Mouse (Mus musculus): ENCODE data around the gene Macf1.
"Not testable (repeated sequence)": the region's sequence is repeated elsewhere in the genome, so short reads cannot be mapped to it uniquely, and the experiment has no call there.

Gene Macf1

DNA sequence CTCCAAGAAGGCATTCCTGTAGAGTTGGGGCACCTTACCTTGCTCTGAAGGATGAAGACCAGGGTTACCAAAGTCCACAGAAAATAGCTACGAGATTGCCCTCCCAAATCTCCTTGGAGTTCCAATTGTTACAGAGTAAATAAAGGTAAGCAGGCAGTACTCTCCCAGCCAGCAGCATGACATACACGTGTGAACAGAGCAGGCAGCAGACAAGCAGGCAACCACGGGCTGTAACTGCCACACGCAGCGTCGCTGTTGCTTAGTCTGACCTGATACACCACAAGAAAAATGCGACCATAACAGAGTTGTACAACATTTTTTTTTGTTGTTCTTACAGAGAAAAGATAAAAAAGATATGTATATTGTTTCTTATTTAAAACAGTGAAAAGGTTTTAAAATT, 325.5 kb downstream of the Macf1 start:
- DNase-seq (ENCODE audit: low spot score in 2 of 2): no peak

DNA sequence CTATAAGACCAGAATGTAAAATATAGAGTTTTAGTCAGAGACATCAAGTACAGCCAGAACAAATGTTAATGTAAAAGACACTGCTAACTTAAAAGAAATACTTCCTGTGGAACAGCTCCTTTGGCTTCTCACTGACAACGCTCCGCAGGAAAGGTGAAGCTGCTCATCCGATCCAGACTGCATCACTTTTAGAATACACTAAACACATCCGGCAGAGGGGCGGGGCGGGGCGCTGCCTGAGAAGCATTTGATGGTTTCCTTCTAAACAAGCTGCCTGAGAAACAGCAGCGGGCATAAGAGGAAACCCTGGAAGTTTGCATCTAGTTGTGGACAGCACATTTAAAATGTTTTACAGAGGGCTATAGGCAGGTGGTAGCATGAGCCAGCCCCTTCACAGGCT, 328.2 kb downstream of the Macf1 start:
- no peak for DNase-seq (ENCODE audit: low spot score in 2 of 2)

DNA sequence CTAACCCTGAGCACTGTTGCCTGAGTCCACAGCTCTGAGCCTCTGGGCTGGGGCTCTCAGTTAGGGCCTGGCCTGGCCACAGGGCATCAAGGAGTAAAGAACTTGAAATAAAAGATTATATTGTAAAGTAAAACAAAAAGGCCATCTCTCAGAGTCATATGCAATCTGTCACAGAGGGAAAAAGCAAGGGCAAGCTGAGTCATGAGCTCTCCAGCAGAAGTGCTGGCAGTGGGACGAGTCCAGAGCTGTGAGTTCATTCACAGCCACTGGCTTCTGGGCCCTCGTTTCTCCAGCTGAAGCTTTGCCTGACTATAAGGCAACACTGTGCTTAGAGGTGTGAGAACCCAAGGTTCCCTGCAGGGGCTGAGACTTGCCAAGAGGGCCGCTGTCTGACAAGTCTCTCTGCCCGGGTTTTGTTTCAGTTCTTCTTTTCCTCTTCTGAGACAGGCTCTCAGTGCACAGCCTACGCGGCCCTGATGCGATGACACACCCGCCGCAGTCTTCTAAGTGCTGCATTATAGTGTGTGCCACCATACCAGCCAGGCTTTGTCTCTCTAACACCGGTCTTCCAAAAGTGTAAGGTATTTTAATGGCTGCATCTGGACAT, 330.8 kb downstream of the Macf1 start:
- DNase-seq (ENCODE audit: low spot score in 2 of 2): no peak

DNA sequence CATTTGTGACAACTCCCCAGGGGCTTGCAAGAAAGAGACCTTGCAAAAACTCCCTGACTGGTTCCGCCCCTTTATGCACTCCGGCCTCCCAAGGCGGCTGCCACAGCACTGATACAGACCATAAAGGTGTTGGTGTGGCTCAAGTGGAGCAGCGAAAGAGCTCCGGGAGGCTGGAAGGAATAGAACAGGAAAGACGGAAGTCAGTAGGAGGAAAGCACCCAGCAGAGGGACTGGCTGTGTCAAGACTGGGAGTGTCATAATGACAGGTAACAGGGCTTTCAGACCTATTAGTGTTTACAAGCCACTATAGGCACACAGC, 340.7 kb downstream of the Macf1 start:
- peak in 1 of 2 experiments; percentile 7 for DNase-seq (ENCODE audit: low spot score in 2 of 2)

DNA sequence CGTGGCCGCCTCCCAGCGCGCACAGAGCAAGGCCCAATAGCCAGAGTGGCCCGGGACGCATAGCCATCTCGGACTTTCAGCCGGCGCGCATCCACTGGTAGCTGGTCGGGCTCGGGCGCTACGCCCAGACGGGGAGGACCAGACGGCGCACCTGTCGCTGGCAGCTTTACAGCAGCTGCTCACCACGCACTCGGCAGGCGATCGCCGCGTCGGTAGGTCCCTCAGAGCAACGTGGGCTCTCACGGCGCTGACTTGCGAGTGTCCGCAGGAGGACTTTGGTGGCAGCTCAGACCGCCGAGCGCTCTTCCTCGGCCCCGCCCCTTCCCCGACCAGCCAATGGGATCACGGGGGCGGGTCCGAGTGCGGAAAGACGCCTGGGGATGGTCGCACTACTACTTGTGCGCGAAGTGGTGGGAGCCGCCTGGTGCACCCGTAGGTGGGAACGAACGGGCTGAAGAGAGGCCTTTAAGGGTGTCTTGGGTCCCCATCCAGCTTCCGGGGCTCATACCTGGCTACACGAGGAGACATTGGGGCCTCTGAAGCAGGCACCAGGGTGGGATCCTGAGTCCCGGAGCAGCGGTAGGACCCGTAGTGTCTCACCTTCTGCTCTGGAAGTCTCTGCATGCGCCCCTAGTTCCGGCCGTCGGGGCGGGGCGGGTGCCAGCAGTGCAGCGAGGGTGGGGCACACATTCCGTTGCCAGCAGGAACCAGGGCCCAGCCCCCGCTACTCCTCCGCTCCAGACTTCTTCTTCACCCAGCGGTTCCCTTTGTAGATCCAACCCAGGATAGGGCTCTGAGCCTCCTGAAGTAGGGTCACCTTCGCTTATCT, 341.3 kb downstream of the Macf1 start, which contains the start of gene Bmp8a:
TSS of gene Bmp8a (minus strand) at position 611 of the 829 bp plus-strand sequence.
- DNase-seq (ENCODE audit: low spot score in 2 of 2): peak; percentile 47 to 56

DNA sequence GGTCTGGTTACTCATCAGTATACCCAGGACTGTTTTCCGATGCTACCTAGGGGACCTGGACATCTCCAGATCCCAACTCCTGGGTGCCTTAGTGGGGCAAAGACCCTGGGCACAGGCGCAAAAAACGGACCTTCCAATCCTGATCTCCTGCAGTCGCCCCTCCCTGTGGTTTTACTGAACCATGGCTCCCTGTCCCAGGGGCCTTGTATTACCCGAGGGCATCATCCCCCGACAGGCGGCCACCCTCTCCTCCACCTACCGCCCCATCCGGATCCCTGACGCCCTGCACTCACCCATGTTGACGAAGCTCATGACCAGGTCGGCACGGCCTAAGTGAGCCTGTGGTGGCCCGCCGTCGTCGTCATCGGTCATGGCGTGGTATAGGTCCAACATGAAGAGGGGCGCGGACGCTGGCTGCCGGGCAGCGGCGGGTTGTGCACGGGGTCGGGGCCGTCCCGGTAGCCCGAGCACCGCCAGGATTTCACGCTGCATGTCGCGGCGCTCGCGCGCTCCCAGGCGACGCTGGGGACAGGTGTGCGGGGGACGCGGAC, 342.0 kb downstream of the Macf1 start:
- DNase-seq (ENCODE audit: low spot score in 2 of 2): no peak

DNA sequence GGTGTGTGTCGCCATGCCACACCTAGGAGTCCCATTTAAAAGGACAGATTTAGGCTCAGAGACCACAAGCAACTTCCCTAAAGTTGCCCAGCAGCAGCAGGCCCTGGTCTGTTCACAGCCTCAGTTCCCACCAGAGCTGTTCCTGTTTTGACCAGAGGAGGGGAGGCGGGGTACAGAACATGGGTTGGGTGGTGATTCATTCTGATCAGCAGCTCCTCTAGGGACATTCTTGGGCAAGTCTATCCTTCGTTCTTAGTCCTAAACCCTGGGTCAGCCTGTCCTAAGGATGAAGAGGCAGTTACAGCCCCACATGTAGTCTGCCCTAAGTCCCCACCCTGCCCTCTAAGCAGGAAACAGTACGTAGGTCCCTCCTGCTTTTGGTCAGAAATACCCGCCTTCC, 343.9 kb downstream of the Macf1 start:
- DNase-seq (ENCODE audit: low spot score in 2 of 2): no peak

DNA sequence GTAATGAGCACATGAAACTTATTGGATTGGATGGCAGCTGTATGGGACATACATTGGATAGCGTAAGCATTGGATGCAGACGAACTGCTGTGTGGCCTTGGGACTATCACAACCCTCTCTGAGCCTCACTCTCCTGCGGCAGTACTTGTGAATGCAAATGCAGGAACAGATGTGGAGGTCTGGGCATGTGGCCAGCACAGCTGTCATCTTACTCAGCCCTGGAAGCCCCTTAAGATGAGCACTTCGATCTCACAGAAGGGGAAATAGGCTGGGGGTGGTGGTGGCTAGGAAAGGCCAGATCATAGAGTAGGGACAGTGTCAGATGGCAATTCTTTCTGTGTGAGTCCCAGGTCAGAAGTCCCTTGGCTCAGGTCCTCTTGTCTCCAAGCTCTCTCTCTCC, 346.5 kb downstream of the Macf1 start:
- DNase-seq (ENCODE audit: low spot score in 2 of 2): no peak

DNA sequence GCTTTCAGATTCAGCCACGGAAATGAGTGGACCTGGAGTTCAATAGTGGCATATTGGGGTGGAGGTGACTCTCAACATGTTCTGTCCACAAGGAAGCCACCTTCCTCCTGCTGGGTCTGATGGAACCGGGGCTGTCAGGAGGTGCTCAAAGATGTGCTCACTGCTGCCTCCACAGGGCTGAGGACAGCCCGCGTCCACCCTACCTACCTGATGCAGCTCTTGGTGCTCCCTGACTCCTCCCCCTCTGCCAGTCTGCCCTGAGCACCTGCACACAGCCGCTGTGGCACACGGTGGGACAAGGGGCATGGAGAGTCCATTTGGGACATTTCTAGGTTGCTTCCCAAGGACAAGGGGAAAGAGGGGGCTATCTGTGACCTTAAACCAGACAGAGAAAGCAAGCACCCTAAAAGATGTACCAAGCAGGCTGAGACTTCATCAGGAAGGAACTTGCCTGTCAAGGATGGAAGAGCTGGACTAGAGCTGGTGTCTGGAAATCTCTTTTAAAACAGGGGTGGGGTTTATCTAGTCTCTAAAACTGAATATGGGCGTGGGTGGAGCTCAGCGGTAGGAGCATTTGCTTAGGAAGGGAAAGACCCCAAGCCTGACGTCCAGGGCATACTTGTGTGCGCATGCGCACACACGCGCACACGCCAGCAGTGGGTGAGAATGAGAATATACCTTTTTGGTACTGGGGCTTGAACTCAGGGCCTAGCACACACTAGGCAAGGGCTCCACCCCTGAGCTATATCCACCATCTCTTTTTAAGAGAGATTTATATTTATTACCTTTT, 348.2 kb downstream of the Macf1 start:
- DNase-seq (ENCODE audit: low spot score in 2 of 2): no peak

DNA sequence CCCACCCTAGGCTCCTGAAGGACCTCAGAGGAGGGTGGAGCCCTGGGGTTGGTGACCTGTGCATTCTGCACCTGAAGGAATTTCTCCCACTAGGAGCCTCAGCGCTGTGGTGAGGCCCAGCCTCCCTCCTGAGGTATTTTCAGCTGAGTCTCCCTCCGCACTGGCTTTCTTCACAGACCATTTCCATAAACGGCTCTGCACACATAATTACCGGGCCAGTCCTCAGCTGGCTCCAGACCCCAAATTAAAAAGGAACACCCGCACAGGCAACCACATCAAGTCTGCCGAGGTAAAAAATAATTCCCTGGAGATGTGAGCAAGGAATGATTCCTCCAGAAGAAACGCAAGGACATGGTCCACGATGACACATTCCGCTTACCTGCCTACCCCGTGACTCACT, 348.9 kb downstream of the Macf1 start:
- not testable (repeated sequence) for DNase-seq (ENCODE audit: low spot score in 2 of 2)

DNA sequence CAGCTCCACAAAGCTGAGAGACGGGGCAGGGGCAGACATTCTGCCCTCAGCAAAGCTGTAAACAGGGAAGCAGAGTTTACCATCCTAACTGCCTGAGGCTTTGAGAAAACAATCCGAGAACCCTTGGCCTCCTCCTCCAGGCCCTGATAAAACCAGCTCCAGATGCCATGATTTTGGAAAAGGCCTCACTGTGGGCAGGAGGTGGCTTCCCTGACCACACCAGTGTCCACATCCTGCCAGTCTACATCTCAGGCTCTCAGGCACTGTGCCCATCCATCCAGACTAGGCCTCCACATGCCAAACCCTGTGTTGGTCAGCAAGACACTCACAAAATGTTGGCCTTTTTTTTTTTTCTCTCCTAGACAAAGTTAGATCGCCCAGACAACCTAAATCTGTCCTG, 350.0 kb downstream of the Macf1 start:
- DNase-seq (ENCODE audit: low spot score in 2 of 2): no peak

DNA sequence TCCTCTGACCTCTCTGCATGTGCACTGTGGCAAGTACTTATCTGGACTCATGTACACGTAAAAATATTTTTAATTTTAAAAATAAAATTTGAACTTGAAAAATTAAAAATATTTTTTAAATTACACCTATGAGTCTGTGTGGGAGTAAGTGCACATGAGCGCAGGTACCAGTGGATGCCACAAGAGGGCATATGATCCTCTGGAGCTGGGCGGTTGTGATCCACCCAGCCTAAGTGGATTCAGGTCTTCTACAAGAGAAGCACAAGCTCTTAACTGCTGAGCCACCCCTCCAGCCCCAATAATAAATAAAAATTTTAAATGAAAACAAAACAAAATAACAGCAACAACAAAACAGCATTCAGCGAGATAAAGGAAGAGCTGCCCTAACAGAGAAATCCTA, 351.0 kb downstream of the Macf1 start:
- no peak for DNase-seq (ENCODE audit: low spot score in 2 of 2)

DNA sequence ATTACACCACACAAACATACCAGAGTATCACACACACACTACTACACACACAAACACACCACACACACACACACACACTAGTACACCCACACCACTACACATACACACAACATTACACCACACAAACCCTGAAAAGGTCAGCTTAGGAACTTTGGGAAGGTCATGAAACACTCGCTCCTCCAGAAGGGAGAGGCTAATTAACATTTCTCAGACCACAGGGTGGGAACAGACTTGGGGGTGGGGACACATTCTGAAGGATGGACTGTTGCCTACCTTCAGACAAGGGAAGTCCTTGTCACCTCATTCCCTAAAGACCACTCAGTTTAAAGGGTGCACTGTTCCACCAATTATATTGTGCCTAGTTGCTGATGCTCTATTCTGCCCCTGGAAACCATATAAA, 352.2 kb downstream of the Macf1 start:
- DNase-seq (ENCODE audit: low spot score in 2 of 2): not testable (repeated sequence)

DNA sequence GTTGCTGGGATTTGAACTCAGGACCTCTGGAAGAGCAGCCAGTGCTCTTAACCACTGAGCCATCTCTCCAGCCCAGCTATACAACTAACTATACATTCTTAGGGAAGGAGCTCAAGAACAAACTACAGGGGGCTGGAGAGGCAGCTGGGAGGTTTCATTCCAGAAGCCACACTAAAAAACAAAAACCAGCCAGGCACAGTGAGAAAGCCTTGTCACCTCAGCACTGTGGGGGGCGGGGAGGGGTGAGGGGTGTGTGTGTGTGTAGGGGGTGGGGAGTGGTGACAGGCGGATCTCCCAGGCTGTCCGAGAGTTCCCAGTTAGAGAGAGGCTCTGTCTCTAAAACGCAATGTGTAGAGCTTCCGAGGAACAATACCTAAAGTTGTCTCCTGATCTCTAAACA, 352.8 kb downstream of the Macf1 start:
- DNase-seq (ENCODE audit: low spot score in 2 of 2): no peak

DNA sequence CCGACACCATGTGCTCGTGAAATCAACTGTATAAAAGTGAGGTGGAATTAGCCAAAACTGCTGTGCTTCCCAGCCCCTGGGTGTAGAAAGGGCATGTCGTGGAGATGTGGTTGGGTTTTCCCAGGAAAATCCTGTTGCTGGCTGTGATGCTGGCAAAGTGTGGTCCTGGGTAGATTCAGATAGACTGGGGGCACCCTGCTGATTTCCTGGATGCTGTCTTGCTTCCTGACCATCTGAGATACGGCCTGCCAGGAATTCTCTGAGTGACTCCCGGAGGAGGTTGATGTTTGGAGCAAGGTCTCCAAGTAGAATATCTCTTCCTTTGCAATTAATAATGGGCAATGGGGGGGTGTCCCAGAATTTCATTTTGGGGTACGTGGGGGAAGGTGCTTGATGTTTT, 355.2 kb downstream of the Macf1 start:
- DNase-seq (ENCODE audit: low spot score in 2 of 2): no peak

DNA sequence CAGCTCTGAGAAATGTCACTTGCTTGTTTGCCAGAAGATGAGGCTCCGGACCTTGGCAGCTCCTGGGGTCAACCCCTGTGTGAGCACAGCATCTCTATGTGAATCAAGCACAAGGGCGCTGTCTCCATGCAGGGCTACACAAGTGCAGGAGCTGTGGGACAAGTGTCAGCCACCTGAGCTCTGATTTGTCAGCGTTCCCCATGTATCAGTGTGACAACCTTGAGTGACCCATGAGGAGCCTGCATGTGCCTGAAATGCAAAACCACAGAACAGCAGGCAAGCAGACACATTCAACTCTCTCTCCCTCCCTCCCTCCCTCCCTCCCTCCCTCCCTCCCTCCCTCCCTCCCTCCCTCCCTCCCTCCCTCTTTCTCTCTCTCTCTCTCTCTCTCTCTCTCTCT, 356.5 kb downstream of the Macf1 start:
- DNase-seq (ENCODE audit: low spot score in 2 of 2): no peak

DNA sequence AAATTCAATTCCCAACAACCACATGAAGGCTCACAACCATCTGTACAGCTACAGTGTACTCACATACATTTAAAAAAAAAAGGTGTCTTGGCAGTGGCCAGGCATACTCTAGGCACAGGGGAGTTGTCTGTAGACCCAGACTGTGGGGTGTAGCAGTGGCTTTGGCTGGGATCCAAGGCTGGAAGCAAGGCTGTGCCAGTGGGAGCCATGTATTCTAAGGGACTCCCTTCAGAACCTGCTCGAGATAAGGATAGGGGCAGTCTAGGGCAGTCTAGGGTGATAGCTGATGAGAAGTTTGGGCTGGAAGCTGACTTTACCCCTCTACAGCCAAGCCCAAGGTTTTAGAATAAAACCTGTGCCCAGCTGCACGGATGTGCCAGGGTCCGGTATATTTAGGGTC, 358.1 kb downstream of the Macf1 start:
- DNase-seq (ENCODE audit: low spot score in 2 of 2): no peak

DNA sequence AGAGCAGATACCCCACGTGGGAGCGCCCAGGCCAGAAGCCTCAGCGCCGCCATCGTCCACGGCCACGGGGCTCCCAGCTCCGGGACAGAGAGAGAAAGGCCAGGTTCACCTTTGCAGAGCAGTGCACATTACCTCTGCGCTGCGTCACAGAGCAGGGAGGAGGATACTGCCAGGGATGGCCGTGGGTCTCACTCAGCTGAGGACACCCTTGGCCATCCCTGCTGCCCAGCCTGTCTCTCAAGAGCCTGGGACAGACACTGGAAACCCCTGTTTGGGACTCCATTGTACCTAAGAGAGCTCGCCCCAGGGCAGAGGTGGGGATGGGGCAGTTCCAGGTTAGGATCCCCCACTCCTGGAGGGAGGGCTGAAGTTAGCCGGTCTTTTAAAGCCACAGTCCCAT, 360.6 kb downstream of the Macf1 start, which contains the start of gene Oxct2a:
TSS of gene Oxct2a (minus strand) at position 101 of the 400 bp plus-strand sequence.
- DNase-seq (ENCODE audit: low spot score in 2 of 2): no peak

DNA sequence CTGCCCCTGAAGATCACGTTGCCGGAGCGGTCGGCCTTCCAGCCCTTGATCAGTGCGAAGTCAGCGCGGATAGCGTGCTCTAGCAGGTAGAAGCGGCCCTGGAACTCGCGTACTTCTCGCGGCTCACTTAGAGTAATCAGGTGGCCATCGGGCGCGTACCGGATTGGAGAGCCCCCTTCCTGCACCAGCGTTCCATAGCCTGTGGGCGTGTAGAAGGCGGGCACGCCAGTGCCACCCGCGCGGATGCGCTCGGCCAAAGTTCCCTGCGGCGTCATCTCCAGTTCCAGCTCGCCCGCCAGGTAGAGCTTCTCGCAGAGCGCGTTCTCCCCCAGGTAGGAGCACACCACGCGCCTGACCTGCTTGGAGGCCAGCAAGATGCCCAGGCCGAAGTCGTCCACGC, 361.2 kb downstream of the Macf1 start:
- DNase-seq (ENCODE audit: low spot score in 2 of 2): not testable (repeated sequence)

DNA sequence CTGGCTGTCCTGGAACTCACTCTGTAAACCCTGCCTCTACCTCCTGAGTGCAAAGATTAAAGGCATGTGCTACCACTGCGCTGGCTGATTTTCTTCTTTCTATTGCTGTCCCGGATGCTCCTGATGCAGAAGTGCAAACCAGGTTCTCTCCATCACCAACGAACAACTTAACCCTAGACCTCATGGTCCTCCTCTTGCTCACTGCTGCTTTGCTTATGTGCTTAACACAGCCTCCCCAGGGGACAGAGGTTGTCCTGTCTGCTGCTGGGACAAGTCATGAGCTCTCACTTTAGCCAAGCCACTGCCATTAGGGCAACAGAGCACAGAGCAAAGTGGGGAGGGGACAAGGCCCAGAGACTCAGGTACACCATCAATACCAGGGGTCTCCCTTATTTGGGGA, 369.7 kb downstream of the Macf1 start:
- DNase-seq (ENCODE audit: low spot score in 2 of 2): no peak

DNA sequence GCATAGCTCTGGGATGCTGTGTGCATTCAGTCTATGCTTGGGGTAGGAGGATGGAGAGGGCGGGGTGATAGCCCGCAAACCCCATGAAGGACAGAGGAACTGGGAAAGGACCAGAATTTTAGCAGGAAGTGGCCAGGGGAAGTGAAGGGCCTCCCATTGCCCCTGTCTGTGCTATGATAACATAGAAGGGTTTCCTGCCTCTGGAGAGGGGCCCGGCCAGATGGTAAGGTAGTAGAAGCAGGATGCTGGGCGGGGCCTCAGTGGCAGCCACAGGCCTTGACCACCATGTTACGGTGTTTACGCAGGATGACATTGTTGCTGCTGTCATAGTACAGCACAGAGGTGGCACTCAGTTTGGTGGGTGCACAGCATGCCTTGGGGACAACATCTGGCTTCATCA, 371.1 kb downstream of the Macf1 start:
- no peak for DNase-seq (ENCODE audit: low spot score in 2 of 2)

DNA sequence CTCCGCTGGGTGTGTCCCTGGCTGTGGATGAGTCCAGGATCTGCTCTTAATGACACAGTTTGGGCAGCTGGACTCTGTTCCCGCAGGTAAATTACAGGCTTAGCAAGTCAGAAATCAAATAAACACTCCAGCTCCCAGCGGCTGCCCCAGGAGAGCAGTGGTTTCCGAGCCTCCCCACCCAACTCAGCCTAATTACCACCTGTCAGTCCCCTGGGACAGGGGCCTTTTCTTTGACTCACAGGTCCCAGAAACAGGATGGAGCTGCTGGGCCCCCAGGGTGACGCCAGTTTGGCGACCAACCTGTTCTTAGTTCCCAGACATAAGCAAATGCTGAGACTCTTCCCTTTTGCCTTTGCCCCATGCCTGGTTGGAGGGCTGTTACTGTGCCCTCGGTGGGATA, 372.3 kb downstream of the Macf1 start:
- no peak for DNase-seq (ENCODE audit: low spot score in 2 of 2)

All from urinary bladder, postnatal 36 days (tissue).